Mouse (Mus musculus): ENCODE results near the gene Csk. TPM values are rescaled to one million over a fixed set of nuclear protein-coding genes. Genes with fewer than 3 reads are reported as not detected.

The Csk gene
- total RNA-seq, 1 experiment from 2014 or later = 166 TPM

DNA sequence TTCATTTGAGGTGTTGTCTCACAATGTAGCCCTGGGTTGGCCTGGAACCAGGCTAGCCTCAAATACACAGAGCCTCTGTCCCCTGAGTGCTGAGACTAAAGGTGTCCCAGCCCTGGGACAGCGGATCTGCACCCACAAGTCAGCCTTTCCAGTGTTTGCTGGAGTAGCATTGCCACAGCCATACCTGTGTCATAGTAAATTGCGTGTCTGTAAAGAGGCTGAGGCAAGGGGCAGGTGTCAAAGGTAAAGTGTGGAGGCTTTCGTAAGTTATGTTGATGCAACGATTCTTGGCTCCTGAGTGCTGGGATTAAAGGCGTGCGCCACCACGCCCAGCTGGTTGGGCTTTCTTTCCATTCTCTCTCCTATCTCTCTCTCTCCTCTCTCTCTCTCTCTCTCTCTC is 11.2 kb upstream of the Csk start:
- ATAC-seq (replicated peaks in 1 of 2; ENCODE audit: insufficient read depth in 1 of 2, low FRiP score in 2 of 2, low TSS enrichment in 1 of 2, low read depth in 1 of 2, poor library complexity in 2 of 2, severe bottlenecking in 2 of 2) = no peak

DNA sequence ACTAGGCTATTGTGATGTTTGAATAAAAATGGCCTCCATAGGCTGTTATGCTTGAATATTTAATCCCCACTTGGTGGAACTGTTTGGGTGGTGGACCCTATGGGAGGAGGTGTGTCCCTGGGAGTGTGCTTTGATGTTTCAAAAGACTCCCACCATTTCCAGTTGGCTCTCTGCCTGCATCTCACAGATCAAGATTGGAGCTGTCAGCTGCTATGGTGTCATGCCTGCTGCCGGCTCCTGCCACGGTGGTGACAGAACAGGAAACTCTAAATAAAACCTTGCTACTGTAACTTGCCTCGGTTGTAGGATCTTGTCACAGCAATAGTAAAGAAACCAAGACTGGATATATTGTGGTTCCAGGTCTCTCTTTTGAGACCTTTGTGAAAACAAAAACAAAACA is 8.1 kb upstream of the Csk start:
- no peak for ATAC-seq (replicated peaks in 1 of 2; ENCODE audit: insufficient read depth in 1 of 2, low FRiP score in 2 of 2, low TSS enrichment in 1 of 2, low read depth in 1 of 2, poor library complexity in 2 of 2, severe bottlenecking in 2 of 2)

DNA sequence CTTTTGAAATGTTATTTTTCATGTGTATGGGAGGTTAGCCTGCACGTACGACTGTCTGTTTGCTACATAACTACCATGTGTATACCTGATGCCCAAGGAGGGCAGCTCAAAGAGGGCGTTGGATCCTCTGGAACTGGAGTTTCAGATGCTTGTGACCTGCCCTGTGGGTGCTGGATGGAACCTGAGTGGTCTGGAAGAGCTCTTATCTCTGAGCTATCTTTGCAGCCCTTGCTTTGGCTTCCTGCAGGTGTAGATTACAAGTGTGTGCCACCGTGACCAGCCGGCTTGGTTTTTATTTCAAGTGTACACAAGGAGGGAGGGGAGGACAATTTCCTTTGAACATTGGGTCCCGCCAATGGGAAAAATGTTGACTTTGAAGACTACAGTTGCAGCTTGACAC is 7.1 kb upstream of the Csk start:
- no peak for ATAC-seq (replicated peaks in 1 of 2; ENCODE audit: insufficient read depth in 1 of 2, low FRiP score in 2 of 2, low TSS enrichment in 1 of 2, low read depth in 1 of 2, poor library complexity in 2 of 2, severe bottlenecking in 2 of 2)

DNA sequence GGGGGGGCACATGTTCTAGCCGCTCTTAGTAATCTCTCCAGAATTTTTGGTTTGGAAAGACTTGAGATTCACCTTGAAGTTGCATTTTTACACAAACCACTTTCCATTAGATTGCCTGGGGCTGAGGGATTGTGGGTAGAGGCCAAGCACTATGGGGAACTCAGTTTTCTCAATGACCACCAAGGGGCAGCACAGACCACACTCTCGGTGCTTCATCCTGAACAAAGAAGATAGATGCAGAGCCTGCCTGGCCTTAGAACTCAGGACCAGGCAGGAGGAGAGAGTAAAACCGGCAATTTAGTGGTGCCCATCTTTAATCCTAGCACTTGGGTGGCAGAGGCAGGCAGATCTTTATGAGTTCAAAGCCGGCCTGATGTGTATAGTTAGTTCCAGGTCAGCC is 6.3 kb upstream of the Csk start:
- peak; percentile 83 to 86 for ATAC-seq (replicated peaks in 1 of 2; ENCODE audit: insufficient read depth in 1 of 2, low FRiP score in 2 of 2, low TSS enrichment in 1 of 2, low read depth in 1 of 2, poor library complexity in 2 of 2, severe bottlenecking in 2 of 2)

DNA sequence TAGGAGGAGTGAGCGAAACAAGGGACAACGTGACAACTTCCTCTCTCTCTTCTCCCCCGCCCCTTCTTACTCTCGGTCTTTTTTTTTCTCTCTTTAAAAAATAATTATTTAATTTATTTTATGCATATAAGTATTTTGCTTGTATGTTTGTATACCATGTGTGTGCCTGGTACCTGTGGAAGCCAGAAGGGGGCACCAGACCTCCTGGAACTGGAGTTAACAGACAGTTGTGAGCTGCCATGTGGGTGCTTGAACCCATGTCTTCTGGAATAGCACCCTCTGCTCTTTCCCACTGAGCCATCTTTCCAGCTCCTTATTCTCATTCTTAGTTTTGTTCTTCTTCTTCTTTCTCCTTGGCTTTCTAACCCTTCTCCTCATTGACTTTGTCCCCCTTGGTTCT is 5.5 kb upstream of the Csk start:
- no peak for ATAC-seq (replicated peaks in 1 of 2; ENCODE audit: insufficient read depth in 1 of 2, low FRiP score in 2 of 2, low TSS enrichment in 1 of 2, low read depth in 1 of 2, poor library complexity in 2 of 2, severe bottlenecking in 2 of 2)

DNA sequence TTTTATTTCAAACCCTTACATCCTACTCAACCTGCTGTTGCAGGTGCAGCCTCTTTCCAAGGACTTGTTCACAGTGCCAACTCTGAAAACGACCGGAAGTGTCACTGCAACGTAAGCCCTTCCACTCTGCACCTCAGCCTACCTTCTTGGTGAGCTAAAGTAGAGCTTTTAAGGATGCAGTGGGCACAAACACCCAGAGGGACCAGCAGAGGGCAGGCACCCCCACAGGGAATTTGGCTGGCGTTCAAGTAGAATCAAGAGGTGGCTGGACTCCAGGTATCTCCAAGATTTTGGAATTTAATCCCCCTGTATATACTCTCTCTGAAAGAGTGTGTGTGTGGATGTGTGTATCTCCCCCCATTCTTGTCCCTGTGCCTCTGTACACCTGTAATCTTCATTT is 4.4 kb upstream of the Csk start:
- ATAC-seq (replicated peaks in 1 of 2; ENCODE audit: insufficient read depth in 1 of 2, low FRiP score in 2 of 2, low TSS enrichment in 1 of 2, low read depth in 1 of 2, poor library complexity in 2 of 2, severe bottlenecking in 2 of 2) = no peak

DNA sequence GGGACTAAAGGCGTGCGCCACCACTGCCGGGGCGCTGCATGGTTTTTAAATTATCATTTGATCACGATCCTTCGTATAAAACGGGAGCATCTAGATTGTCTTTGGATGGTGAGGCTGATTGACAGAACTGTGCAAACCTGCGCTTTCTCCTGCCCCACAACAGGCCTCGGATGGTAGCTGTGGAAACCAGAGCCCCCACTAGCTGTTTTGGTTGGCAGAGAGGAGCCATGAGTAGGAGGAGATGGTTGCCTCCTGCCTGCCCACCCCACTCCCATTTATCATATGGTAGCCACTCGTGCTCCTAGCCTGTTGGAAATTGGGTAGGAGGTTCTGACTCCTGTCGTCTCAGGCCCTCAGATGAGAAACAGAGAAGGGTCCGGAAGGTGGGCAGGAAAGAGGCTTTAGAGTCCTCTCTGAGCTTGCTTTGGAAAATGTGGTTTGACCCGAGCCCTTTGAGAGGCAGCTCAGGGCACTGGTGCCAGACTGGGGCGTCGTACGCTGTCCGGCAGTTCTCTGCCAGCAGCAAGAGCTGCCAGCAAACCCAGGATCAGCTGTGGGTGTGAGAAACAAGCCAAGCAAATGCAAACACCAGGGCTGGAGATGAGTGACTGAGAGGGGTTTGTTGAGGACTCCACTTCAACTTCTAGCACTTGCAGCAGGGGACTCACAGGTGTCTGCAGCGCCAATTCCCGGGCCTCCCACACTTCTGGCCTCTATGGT is 3.4 kb upstream of the Csk start:
- ATAC-seq (replicated peaks in 1 of 2; ENCODE audit: insufficient read depth in 1 of 2, low FRiP score in 2 of 2, low TSS enrichment in 1 of 2, low read depth in 1 of 2, poor library complexity in 2 of 2, severe bottlenecking in 2 of 2) = no peak

DNA sequence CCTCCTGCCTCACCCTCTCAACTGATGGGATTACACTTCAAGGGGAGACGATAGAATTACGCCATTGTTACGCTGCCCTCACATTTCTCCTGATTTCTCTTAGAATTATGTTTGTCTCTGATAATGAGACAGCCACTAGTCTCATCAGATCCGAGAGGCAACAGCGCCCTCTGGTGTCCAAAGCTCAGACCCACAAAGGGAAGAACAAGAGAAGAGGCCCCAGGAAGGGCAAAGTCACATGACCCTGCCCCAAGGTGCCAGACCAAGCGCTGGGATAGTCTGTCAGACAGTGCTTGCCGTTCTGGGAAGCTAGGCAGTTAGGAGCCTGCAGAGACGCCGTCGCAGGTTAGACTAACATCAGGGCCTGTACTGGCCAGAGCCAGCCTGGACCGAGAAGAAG is 2.3 kb upstream of the Csk start:
- peak; percentile 72 to 78 for ATAC-seq (replicated peaks in 1 of 2; ENCODE audit: insufficient read depth in 1 of 2, low FRiP score in 2 of 2, low TSS enrichment in 1 of 2, low read depth in 1 of 2, poor library complexity in 2 of 2, severe bottlenecking in 2 of 2)

DNA sequence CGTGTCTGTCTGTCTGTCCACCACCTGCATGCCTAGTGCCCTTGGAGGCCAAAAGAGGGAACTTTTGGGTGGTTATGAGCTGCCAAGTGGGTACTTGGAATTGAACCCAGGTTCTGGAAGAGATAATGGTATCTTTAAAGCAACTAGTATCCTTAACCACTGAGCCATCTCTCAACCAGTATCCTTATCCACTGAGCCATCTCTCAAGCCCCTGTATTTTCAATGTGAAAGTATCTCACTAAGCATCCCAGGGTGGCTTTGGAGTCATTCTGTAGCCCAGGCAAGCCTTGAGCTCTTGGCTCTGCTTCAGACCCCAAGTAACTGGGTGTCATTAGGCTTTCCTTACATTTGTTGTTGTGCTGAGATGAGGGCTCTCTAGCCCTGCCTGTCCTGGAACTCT is 1.5 kb upstream of the Csk start:
- ATAC-seq (replicated peaks in 1 of 2; ENCODE audit: insufficient read depth in 1 of 2, low FRiP score in 2 of 2, low TSS enrichment in 1 of 2, low read depth in 1 of 2, poor library complexity in 2 of 2, severe bottlenecking in 2 of 2) = no peak

DNA sequence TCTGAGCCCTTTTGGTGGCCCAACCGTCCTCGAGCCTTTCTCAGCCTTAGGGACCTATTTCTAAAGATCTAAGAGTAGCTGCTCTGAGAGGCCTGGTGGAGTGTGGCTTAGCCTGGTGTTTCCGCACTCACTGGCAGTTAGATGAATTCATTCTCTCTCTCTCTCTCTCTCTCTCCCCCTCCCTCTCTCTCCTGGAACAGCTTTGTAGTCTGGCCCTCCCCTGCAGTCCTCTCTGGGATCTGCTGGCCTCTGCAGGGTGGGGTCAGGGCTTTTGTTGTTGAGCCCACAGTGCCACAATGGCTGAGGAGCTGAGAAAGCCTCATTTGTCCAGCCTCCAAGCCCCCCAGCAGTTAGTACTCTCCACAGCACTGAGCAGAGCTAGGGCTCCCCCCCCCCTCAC is 576 bp downstream of the Csk start:
- no peak for ATAC-seq (replicated peaks in 1 of 2; ENCODE audit: insufficient read depth in 1 of 2, low FRiP score in 2 of 2, low TSS enrichment in 1 of 2, low read depth in 1 of 2, poor library complexity in 2 of 2, severe bottlenecking in 2 of 2)

DNA sequence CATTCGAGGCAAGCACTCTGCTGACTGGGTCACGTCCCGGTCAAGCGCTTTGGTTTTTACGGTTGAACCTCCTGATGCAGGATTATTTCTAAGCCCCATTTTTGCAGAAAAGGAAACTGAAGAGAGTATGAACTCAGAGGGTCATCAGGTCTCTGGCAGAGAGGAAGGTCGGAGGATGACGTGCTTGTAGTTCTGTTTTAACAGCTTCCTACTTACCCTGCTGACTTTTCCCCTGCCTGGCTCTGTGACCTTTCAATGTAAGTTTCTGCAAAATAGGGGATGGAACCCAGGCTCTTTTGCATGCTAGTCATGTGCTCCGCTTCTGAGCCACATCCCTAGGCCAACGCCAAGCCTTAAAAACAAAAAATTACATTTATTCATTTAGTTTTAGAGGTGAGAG is 1.1 kb downstream of the Csk start:
- ATAC-seq (replicated peaks in 1 of 2; ENCODE audit: insufficient read depth in 1 of 2, low FRiP score in 2 of 2, low TSS enrichment in 1 of 2, low read depth in 1 of 2, poor library complexity in 2 of 2, severe bottlenecking in 2 of 2) = no peak

DNA sequence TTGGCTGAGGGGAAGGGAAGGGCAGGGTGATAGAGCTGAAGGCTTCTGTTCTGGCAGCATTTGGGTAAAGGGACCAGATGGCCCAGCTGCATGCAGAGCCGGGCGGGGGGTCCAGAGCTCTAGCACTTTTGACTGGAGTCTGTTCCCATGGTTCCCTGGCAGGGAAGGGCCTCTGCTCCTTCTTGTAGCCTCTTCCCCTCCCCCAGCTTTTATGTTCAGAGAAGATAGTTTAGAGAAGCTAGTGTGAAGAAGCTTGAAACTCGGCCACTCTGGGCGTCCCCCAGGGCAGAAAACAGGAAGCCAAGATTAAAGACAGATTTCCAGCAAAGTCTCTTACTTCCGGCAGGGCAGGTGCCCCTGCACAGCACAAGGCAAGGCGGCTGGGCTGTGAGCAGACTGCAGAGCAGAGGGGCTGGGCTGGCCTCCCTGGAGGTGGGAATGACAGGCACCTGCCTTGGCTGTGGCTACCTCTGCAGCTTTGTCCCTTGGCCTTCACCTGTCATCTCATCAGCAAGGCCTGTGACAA is 2.6 kb downstream of the Csk start:
- ATAC-seq (replicated peaks in 1 of 2; ENCODE audit: insufficient read depth in 1 of 2, low FRiP score in 2 of 2, low TSS enrichment in 1 of 2, low read depth in 1 of 2, poor library complexity in 2 of 2, severe bottlenecking in 2 of 2) = peak; percentile 40 to 65

DNA sequence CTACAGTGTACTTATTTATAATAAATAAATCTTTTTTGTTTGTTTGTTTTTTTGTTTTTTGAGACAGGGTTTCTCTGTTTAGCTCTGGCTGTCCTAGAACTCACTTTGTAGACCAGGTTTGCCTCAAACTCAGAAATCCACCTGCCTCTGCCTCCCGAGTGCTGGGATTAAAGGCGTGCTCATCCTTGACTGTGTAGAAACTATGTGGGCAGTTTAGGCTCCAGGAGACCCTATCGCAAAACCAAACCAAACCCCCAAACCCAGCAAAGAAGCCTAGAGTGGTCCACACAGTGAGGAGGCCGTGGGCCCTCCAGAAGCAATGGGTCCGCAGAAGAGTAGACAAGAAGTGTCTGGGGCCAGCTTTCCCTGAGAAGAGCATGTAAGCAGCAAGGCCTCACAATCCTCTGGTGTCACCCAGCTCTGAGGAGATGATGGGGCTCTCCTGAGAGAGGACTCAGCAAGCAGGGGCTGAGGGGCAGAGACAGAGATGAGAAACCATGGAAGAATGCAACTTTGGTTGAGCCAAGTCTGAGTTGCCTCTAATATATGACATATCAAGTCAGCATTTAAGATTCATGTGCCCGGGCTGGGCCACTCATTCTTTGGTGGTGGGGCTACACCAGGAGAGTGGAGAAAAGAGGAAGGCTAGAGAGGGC is 3.2 kb downstream of the Csk start:
- ATAC-seq (replicated peaks in 1 of 2; ENCODE audit: insufficient read depth in 1 of 2, low FRiP score in 2 of 2, low TSS enrichment in 1 of 2, low read depth in 1 of 2, poor library complexity in 2 of 2, severe bottlenecking in 2 of 2) = peak in 1 of 2 experiments; percentile 61; a peak in 2 of 4 replicates

DNA sequence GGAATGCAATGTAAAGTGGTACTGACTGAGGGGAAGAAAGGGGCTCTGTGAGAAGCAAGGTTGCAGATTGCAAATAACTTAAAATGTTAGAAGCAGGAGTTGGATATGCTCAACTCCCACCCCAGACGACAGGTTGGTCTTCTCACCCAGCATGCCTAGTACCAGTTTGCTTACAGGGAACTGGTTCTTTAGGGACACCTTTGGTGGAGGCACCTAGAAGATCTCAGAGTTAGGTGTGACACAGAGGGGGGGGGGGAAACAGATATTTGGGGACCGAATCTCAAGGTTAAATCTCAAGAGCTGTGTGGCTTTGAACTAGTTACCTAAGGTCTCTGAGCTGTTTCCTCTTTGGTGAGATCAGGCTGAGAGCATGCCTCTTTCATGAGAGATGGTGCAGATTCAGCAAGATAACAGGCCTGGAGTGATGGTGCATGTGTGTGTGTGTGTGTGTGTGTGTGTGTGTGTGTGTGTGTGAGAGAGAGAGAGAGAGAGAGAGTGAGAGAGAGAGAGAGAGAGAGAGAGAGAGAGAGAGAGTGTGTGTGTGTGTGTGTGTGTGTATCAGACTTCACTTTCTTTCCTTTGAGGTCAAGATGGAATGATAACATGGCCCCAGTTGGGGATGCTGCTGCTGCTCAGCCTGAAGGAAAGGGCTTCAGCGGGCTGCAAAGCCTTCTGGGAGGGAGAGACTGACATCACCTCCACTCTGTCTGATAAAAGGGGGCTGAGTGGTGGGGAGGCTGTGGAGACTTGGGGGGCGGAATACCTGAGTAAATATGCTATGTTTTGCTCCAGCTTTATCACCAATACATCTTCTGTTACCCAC is 5.9 kb downstream of the Csk start:
- no peak for ATAC-seq (replicated peaks in 1 of 2; ENCODE audit: insufficient read depth in 1 of 2, low FRiP score in 2 of 2, low TSS enrichment in 1 of 2, low read depth in 1 of 2, poor library complexity in 2 of 2, severe bottlenecking in 2 of 2)

DNA sequence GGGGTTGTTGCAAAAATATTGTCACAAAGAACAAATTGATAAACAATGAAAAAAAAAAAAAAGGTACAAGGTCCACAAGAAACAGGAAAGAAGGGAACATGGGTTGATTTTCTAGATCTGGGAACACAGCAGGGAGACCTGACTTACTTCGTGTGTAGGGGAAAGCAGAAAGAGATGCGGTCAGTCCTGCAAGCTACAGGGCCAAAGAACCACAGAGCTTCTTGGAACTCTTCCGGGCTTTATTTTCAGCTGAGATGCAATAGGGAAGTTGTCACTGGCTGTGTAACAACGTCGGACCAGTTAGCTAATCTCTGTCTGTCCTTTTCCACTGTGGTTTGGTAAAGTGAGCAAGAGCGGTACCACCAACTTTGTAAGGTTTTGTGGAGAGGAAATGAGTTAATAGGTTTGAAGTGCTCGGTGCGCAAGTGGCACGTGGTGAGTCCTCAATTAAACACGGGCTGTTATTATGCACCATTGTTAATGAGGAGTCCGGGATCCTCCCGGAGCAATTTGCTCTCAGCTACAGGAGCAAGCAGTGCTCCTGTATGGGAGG is 6.8 kb downstream of the Csk start:
- ATAC-seq (replicated peaks in 1 of 2; ENCODE audit: insufficient read depth in 1 of 2, low FRiP score in 2 of 2, low TSS enrichment in 1 of 2, low read depth in 1 of 2, poor library complexity in 2 of 2, severe bottlenecking in 2 of 2) = peak; percentile 71 to 73

DNA sequence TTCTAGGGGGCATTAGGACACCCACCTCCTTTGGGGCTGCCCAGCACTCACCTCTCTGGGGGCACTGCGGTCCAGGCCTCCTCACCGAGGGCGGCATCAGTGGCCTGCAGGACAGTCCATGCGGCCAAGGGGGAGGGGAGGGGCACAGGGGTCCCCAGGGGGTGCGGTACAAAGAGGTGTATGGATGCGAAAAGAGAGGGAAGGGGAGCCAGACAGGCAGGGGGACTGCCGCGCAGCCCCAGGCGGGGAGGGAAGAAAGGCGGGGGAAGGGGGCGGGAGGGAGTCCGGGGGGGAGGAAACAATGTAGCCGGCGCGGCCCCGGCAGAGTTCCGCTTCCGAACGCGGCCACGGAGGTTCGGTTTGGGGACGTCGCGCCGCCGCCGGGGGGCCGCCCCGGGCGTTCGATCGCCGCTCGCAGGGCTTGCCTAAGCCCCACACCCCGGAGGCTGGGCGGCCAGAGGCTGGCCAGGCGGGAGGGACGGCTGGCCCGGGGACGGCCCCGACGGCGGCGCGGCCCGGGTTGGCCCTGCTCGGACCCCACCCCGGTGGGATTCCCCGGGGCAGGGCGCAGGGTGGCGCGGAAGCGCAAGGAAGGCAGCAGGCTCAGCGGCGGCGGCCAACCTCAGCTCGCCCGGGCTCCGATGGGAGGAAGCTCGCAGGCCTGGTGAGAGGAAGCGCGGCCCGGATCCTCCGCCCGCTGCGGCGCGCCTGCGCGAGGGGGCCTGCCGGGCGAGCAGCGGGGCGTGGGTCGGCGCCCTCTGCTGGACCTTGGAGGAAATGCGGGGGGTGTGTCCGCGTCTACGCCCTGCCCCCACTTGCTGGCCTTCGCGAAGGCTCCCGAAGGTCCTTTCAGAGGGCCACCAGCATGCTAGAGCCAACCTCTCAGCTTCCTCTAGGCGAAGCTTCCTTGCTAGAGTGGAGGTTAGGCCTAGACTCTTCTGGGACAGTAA is 8.2 kb downstream of the Csk start:
- ATAC-seq (replicated peaks in 1 of 2; ENCODE audit: insufficient read depth in 1 of 2, low FRiP score in 2 of 2, low TSS enrichment in 1 of 2, low read depth in 1 of 2, poor library complexity in 2 of 2, severe bottlenecking in 2 of 2) = peak; percentile 25 to 41; a peak in 2 of 4 replicates

DNA sequence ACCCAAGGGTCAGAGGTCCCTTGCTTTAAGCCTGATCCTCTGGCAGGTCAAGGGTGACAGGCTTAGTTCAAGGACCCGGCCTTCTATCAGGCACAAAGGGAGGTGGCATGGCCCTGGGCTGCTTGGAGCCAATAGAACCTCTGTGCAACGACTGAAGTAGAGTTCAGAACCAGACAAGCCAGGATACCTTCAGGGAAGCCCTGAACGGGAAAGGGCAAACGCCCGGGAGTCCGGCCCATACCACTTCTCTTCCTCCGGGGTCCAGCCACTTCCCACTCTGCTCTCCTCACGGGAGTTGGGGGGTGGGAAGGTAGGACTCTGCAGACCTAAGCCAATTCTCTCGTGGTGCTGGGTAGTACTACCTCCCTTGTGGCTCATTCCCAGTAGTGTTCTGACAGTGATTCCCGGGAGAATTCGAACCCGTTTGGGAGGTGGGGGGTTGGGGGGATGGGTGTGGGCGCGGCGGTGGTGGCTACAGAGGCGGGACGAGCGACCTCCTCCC is 8.9 kb downstream of the Csk start:
- no peak for ATAC-seq (replicated peaks in 1 of 2; ENCODE audit: insufficient read depth in 1 of 2, low FRiP score in 2 of 2, low TSS enrichment in 1 of 2, low read depth in 1 of 2, poor library complexity in 2 of 2, severe bottlenecking in 2 of 2)
